Mouse (Mus musculus) ES-E14 (cell line): Measurements from ENCODE around the gene Mta2. TPM values are rescaled to one million over a fixed set of nuclear protein-coding genes. Genes with fewer than 3 reads are reported as not detected.

Experiments used
- DNase-seq: peaks from one replicate; pipeline ENCODE4 v3.0.0-alpha.2; 2013; ENCODE audit warnings: low read depth, low spot score
- H3K27ac ChIP-seq: 2 replicates; pipeline ENCODE4 v1.5.1; 2012; ENCODE audit warnings: low read depth, mild to moderate bottlenecking, low read length, moderate library complexity, mixed read lengths; ENCODE audit not compliant: poor library complexity, insufficient read depth, severe bottlenecking
- H3K36me3 ChIP-seq: 2 replicates; pipeline ENCODE4 v1.6.1; 2012; ENCODE audit warnings: mild to moderate bottlenecking, low read length, moderate library complexity, mixed read lengths; ENCODE audit not compliant: control insufficient read depth, poor library complexity, insufficient read depth, severe bottlenecking
- H3K4me1 ChIP-seq, 2 experiments: fragments of 150-350 bp in 1 of 2; sonication (generic) in 1 of 2; 2 replicates each; pipeline ENCODE4 v1.6.1; 2012; ENCODE audit warnings: low read length in 2 of 2, mild to moderate bottlenecking in 1 of 2, mixed read lengths in 1 of 2; ENCODE audit not compliant: control insufficient read depth in 2 of 2, insufficient read depth in 2 of 2, poor library complexity in 1 of 2
- H3K4me3 ChIP-seq, 2 experiments: fragments of 150-350 bp in 1 of 2; sonication (generic) in 1 of 2; 2 replicates each; pipeline ENCODE4 v1.5.1; 2012; ENCODE audit warnings: low read length in 2 of 2, low read depth in 1 of 2, mild to moderate bottlenecking in 1 of 2, mixed read lengths in 1 of 2; ENCODE audit not compliant: insufficient read depth in 1 of 2, poor library complexity in 1 of 2, severe bottlenecking in 1 of 2
- H3K9ac ChIP-seq: 2 replicates; pipeline ENCODE4 v1.6.1; 2012; ENCODE audit warnings: low read depth, mild to moderate bottlenecking, low read length, mixed read lengths; ENCODE audit not compliant: poor library complexity, insufficient read depth, severe bottlenecking
- H3K9me3 ChIP-seq: fragments of 150-350 bp; sonication (generic); 2 replicates; pipeline ENCODE4 v1.6.1; 2012; ENCODE audit warnings: low read depth, mild to moderate bottlenecking, low read length; ENCODE audit not compliant: control insufficient read depth, insufficient read depth
- CHD2 ChIP-seq: IDR thresholded peaks from 2 replicates; pipeline ENCODE4 v1.6.1; 2014; ENCODE audit warnings: mild to moderate bottlenecking, low read depth, low read length, inconsistent platforms
- HCFC1 ChIP-seq: IDR thresholded peaks from 2 replicates; pipeline ENCODE4 v1.6.1; 2012; ENCODE audit warnings: low read length, inconsistent platforms, borderline replicate concordance; ENCODE audit not compliant: insufficient read depth
- MAFK ChIP-seq: IDR thresholded peaks from 2 replicates; pipeline ENCODE4 v1.6.1; 2014; ENCODE audit warnings: mild to moderate bottlenecking, low read depth, low read length, inconsistent platforms; ENCODE audit not compliant: insufficient read depth
- ZC3H11A ChIP-seq: IDR thresholded peaks from 2 replicates; pipeline ENCODE4 v1.6.1; 2012; ENCODE audit warnings: low read depth, mild to moderate bottlenecking, inconsistent platforms, low read length, borderline replicate concordance
- ZNF384 ChIP-seq: IDR thresholded peaks from 2 replicates; pipeline ENCODE4 v1.6.1; 2012; ENCODE audit warnings: low read depth, low read length, inconsistent platforms
- in situ Hi-C, 2 experiments: fragments of 600-800 bp; cut with MboI; formaldehyde crosslinking; loops; one replicate each; pipeline ENCODE4 v1.15.1; 2025; ENCODE audit warnings: low sequenced_read_pairs in 2 of 2, inconsistent platforms in 1 of 2; ENCODE audit not compliant: unreplicated experiment in 2 of 2
- total RNA-seq: library from RNA; depleted of rRNA; stranded (reverse); fragments of 300-350 nt; gene quantifications from 2 replicates; pipeline ENCODE4 v1.2.3, GENCODE M21; 2012

Mta2 gene
- total RNA-seq, 1 experiment = 92.9 TPM

GRCm38 (mm10) chr19:8983150-8983650 lies 41.5 kb downstream of the Mta2 start:
- no peaks in the 10 kb centered on the region for H3K9me3 ChIP-seq
- no peak for TF ChIP-seq ZNF384
- no peak for TF ChIP-seq MAFK
- no peak for TF ChIP-seq HCFC1
- no peak for TF ChIP-seq CHD2
- TF ChIP-seq ZC3H11A = no peak
- H3K4me1 ChIP-seq = peaks cover 0 to 19% of the 10 kb centered on the region in 2 experiments; a peak in 2 of 4 replicates
- H3K4me3 ChIP-seq = no peak overlapping the region
- in situ Hi-C loops = loop anchor here in 1 of 2 experiments (25.0 kb wide), 1 partner anchor 104 kb away; the partner anchor contains the start of gene Scgb1a1
- DNase-seq = no peak
- H3K9ac ChIP-seq = no peak overlapping the region
- peaks cover 18% of the 10 kb centered on the region for H3K36me3 ChIP-seq
- no peak overlapping the region for H3K27ac ChIP-seq

- H3K9me3 ChIP-seq = no peaks in the 10 kb centered on the region
- DNase-seq = no peak
- no peak overlapping the region for H3K9ac ChIP-seq
- H3K4me3 ChIP-seq = no peak overlapping the region
- H3K4me1 ChIP-seq = peaks cover 1 to 21% of the 10 kb centered on the region in 2 experiments; a peak in 3 of 4 replicates
- no peak overlapping the region for H3K27ac ChIP-seq
- peaks cover 10% of the 10 kb centered on the region for H3K36me3 ChIP-seq
- TF ChIP-seq MAFK (no peak), ZNF384 (peak; percentile 71; the same call in 1 of the 2 replicates)
- in situ Hi-C loops = loop anchor here in 1 of 2 experiments (25.0 kb wide), 1 partner anchor 103 kb away; the partner anchor contains the start of gene Scgb1a1
Observed at GRCm38 (mm10) chr19:8984255-8984868, 42.7 kb downstream of the Mta2 start.

GRCm38 (mm10) chr19:8985891-8986290 lies 44.2 kb downstream of the Mta2 start:
- H3K9ac ChIP-seq = no peak overlapping the region
- no peak for DNase-seq
- H3K4me1 ChIP-seq = peaks cover 3 to 20% of the 10 kb centered on the region in 2 experiments; a peak in 3 of 4 replicates
- H3K36me3 ChIP-seq = peaks cover 2% of the 10 kb centered on the region; the same call in 1 of the 2 replicates
- H3K9me3 ChIP-seq = no peaks in the 10 kb centered on the region
- in situ Hi-C loops = loop anchor here in 1 of 2 experiments (25.0 kb wide), 1 partner anchor 101 kb away; the partner anchor contains the start of gene Scgb1a1
- H3K27ac ChIP-seq = no peak overlapping the region
- TF ChIP-seq CHD2 = no peak
- TF ChIP-seq MAFK = no peak
- TF ChIP-seq HCFC1 = no peak
- TF ChIP-seq ZNF384 = no peak
- TF ChIP-seq ZC3H11A = no peak
- no peak overlapping the region for H3K4me3 ChIP-seq

GRCm38 (mm10) chr19:8987816-8988215 lies 46.1 kb downstream of the Mta2 start:
- Histone ChIP-seq H3K36me3 (no peaks in the 10 kb centered on the region), H3K4me1 (peaks cover 9 to 25% of the 10 kb centered on the region in 2 experiments; a peak in 3 of 4 replicates), H3K9ac (no peak overlapping the region), H3K9me3 (no peaks in the 10 kb centered on the region), H3K4me3 (no peak overlapping the region), H3K27ac (no peak overlapping the region)
- TF ChIP-seq CHD2 (no peak), ZNF384 (no peak), ZC3H11A (no peak), HCFC1 (no peak), MAFK (no peak)
- DNase-seq = no peak
- in situ Hi-C loops = loop anchor here in 1 of 2 experiments (25.0 kb wide), 1 partner anchor 99 kb away; the partner anchor contains the start of gene Scgb1a1
